Mouse (Mus musculus): ENCODE data around the gene Zbtb32.

DNA sequence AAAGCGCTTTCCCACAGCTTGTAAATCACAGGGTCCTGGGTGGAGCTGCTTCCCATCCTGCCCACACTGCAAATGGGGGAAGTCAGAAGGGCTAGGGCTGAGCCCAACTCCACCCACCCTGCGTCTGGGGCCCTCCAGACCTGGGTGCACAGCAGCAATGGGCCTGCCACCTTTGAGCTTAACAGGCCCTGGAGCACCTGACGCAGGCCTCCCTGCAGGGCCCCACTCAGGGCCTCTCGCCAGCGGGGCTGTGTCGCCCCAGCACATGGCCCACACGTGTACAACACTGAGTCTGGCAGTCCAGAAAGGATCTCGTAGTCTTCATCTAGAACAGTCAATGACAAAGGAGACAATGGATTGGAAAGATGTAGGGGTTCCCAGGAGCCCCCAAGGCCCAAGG is 18.8 kb downstream of the Zbtb32 start:
- no peak for TF ChIP-seq CTCF (IDR thresholded peaks at IDR 0.05; ENCODE audit: borderline replicate concordance, insufficient read depth, low read depth, low read length)
- TF ChIP-seq POLR2A (IDR thresholded peaks at IDR 0.05; ENCODE audit: borderline replicate concordance, insufficient read depth, low read length), result no peak

Measured in cerebellum, adult 2 months (tissue).